Mouse (Mus musculus) limb, embryonic 14.5 days (tissue): ENCODE data around the gene Gstp3. TPM values are rescaled to one million over a fixed set of nuclear protein-coding genes. Genes with fewer than 3 reads are reported as not detected.

Experiments
- ATAC-seq: fragments of 200-750 bp; cut with Nextera tagmentation; 2 replicates; pipeline ENCODE4 v1.8.0; 2017; ENCODE audit warnings: low read depth, moderate number of reproducible peaks, moderate TSS enrichment; ENCODE audit not compliant: low FRiP score
- DNase-seq: peaks from one replicate; pipeline ENCODE4 v3.0.0-alpha.2; 2015; ENCODE audit warnings: low spot score
- H3K27ac ChIP-seq: fragments of 300-500 bp; sonication (generic); replicated peaks from 2 replicates; pipeline ENCODE4 v1.5.1; 2014; ENCODE audit warnings: low read depth, mild to moderate bottlenecking, low read length, moderate library complexity, mixed read lengths
- H3K27me3 ChIP-seq: fragments of 300-500 bp; sonication (generic); 2 replicates; pipeline ENCODE4 v1.6.1; 2014; ENCODE audit warnings: low read length, mixed read lengths; ENCODE audit not compliant: control insufficient read depth, insufficient read depth
- H3K36me3 ChIP-seq: fragments of 300-500 bp; sonication (generic); 2 replicates; pipeline ENCODE4 v1.6.1; 2014; ENCODE audit warnings: mild to moderate bottlenecking, low read length, moderate library complexity, mixed read lengths; ENCODE audit not compliant: control insufficient read depth, insufficient read depth
- H3K4me1 ChIP-seq: fragments of 300-500 bp; sonication (generic); 2 replicates; pipeline ENCODE4 v1.6.1; 2014; ENCODE audit warnings: antibody characterized with exemption, low read length, mixed read lengths; ENCODE audit not compliant: control insufficient read depth, insufficient read depth
- H3K4me2 ChIP-seq: fragments of 300-500 bp; sonication (generic); replicated peaks from 2 replicates; pipeline ENCODE4 v1.6.1; 2014; ENCODE audit warnings: low read depth, mild to moderate bottlenecking, low read length, moderate library complexity; ENCODE audit not compliant: severe bottlenecking
- H3K4me3 ChIP-seq: fragments of 300-500 bp; sonication (generic); replicated peaks from 2 replicates; pipeline ENCODE4 v1.5.1; 2014; ENCODE audit warnings: low read length
- H3K9ac ChIP-seq: fragments of 300-500 bp; sonication (generic); 2 replicates; pipeline ENCODE4 v1.6.1; 2014; ENCODE audit warnings: mild to moderate bottlenecking, low read depth, low read length, moderate library complexity; ENCODE audit not compliant: severe bottlenecking
- H3K9me3 ChIP-seq: fragments of 300-500 bp; sonication (generic); 2 replicates; pipeline ENCODE4 v1.6.1; 2016; ENCODE audit warnings: low read length; ENCODE audit not compliant: control insufficient read depth
- POLR2A ChIP-seq: fragments of 200-500 bp; IDR thresholded peaks from 2 replicates; pipeline ENCODE4 v1.8.0; 2012; ENCODE audit warnings: inconsistent platforms, mild to moderate bottlenecking, moderate library complexity, borderline replicate concordance; ENCODE audit not compliant: insufficient read depth, insufficient read length; ENCODE audit errors: extremely low read depth
- WGBS: fragments of 180-500 bp; shearing (Covaris S2); extraction: QIAGEN DNeasy Blood & Tissue Kit; methylation state at CpG from one replicate; pipeline ENCODE4 v1.1.7; 2014; 5-methylcytosine and 5-hydroxymethylcytosine counted together
- polyA plus RNA-seq, 2 experiments: library from polyadenylated mRNA; depleted of rRNA in 1 of 2; stranded (reverse) in 1 of 2; unstranded in 1 of 2; fragments of >200 nt; fragmentation: Nextera tagmentation in 1 of 2; extraction: Ambion mirVana in 1 of 2; gene quantifications; 2 replicates each; pipeline versions ENCODE4 v1.2.1 to v1.2.3; 2012 to 2014

Gstp3 gene
- polyA plus RNA-seq, 2 experiments, result 0.47 to 0.69 TPM

DNA sequence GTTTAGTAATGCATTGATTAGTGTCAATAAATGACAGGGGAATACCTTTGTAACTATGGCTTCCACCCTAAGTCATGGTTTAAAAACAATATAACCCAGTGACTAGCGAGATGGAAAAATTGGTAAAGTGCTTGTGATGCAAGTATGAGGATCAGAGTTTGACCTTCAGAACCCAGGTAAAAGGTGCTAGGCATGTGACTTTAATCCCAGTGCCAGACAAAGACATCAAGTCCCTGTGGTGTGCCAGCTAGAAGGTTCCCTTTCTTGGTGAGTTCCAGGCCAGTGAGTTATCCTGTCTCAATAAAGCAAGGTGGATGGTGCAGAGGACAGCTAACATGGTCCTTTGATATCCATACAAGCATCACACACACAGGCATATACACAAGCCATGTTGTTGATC lies 16.2 kb upstream of the Gstp3 start:
- DNase-seq (no peak), ATAC-seq (no peak)
- H3K9me3 ChIP-seq, result no peaks in the 10 kb centered on the region
- TF ChIP-seq POLR2A, result no peak
- no peaks in the 10 kb centered on the region for H3K4me1 ChIP-seq
- H3K4me2 ChIP-seq, result no peak overlapping the region
- 93% methylated on average over 1 of the region's 1 CpGs for WGBS
- H3K9ac ChIP-seq, result no peak overlapping the region
- H3K27ac ChIP-seq, result no peak overlapping the region
- no peaks in the 10 kb centered on the region for H3K27me3 ChIP-seq
- no peak overlapping the region for H3K4me3 ChIP-seq
- no peaks in the 10 kb centered on the region for H3K36me3 ChIP-seq

GRCm38 (mm10) chr19:4072706-4073424 lies 13.5 kb upstream of the Gstp3 start:
- 64% methylated on average over 6 of the region's 6 CpGs for WGBS
- ATAC-seq (no peak), DNase-seq (no peak)
- no peaks in the 10 kb centered on the region for H3K9me3 ChIP-seq
- no peaks in the 10 kb centered on the region for H3K27me3 ChIP-seq
- H3K9ac ChIP-seq, result 0 out of 2 replicates have a peak overlapping the region, but pooled peaks have one; percentile 4
- no peaks in the 10 kb centered on the region for H3K4me1 ChIP-seq
- H3K4me3 ChIP-seq, result no peak overlapping the region
- H3K27ac ChIP-seq, result no peak overlapping the region
- H3K36me3 ChIP-seq, result no peaks in the 10 kb centered on the region
- TF ChIP-seq POLR2A, result no peak
- no peak overlapping the region for H3K4me2 ChIP-seq

DNA sequence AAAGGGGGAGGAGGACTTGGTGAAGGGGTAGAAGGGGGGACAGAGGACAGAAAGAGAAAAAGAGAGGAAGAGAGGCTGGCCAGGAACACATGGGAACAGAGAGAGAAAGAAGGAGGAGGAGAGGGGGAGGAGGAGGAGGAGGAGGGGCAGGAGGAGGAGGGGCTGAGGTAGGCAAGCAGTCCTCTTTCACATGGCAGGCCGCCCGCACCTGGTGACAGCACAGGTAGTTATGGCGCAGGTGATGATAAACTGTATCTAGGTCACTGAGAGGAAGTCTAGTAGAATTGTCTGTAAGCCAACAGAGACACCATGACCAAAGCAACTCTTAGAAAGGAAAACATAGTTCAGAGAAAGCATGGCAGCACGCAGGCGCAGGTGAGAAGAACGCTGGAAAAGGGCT lies 12.0 kb upstream of the Gstp3 start:
- no peaks in the 10 kb centered on the region for H3K9me3 ChIP-seq
- H3K27me3 ChIP-seq, result no peaks in the 10 kb centered on the region
- H3K4me3 ChIP-seq, result no peak overlapping the region
- no peak for ATAC-seq
- H3K36me3 ChIP-seq, result no peaks in the 10 kb centered on the region
- H3K9ac ChIP-seq, result no peak overlapping the region
- H3K4me1 ChIP-seq, result no peaks in the 10 kb centered on the region
- no peak for TF ChIP-seq POLR2A
- no peak overlapping the region for H3K27ac ChIP-seq
- 85% methylated on average over 6 of the region's 6 CpGs for WGBS
- H3K4me2 ChIP-seq, result no peak overlapping the region
- no peak for DNase-seq

GRCm38 (mm10) chr19:4070756-4071155 lies 11.4 kb upstream of the Gstp3 start:
- DNase-seq, result no peak

DNA sequence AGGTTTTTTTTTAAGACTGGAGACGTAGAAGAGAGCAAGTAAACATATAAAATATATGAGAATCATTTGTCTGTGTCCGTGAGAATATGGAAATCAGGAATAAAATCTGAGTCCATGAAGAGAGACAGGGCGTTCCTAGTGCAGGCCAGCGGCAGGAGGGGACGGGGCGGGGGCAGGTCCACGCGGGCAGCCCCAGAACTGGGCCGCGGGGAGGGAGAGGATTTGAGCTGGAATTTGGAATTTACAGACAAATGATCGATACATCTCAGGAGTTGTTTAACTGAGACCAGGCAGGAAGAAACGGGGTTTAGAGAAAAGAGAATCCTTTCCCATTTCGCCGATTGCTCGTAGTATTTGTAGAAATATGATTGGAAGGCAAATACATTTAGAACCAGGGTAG lies 10.9 kb upstream of the Gstp3 start:
- no peak overlapping the region for H3K9ac ChIP-seq
- no peaks in the 10 kb centered on the region for H3K9me3 ChIP-seq
- 78% methylated on average over 15 of the region's 15 CpGs for WGBS
- ATAC-seq (no peak), DNase-seq (no peak)
- H3K36me3 ChIP-seq, result no peaks in the 10 kb centered on the region
- no peaks in the 10 kb centered on the region for H3K27me3 ChIP-seq
- H3K4me2 ChIP-seq, result no peak overlapping the region
- no peak for TF ChIP-seq POLR2A
- H3K4me3 ChIP-seq, result no peak overlapping the region
- H3K27ac ChIP-seq, result no peak overlapping the region
- no peaks in the 10 kb centered on the region for H3K4me1 ChIP-seq

More at GRCm38 (mm10) chr19:4070756-4071155, 11.4 kb upstream of the Gstp3 start:
- Histone ChIP-seq H3K4me3 (no peak overlapping the region), H3K9me3 (no peaks in the 10 kb centered on the region), H3K36me3 (no peaks in the 10 kb centered on the region), H3K4me2 (no peak overlapping the region), H3K27me3 (no peaks in the 10 kb centered on the region), H3K9ac (no peak overlapping the region), H3K27ac (no peak overlapping the region), H3K4me1 (no peaks in the 10 kb centered on the region)
- no peak for TF ChIP-seq POLR2A
- 83% methylated on average over 8 of the region's 8 CpGs for WGBS
- no peak for ATAC-seq
